Mouse (Mus musculus): Measurements from ENCODE around the gene Adcy5.

Adcy5 gene

DNA sequence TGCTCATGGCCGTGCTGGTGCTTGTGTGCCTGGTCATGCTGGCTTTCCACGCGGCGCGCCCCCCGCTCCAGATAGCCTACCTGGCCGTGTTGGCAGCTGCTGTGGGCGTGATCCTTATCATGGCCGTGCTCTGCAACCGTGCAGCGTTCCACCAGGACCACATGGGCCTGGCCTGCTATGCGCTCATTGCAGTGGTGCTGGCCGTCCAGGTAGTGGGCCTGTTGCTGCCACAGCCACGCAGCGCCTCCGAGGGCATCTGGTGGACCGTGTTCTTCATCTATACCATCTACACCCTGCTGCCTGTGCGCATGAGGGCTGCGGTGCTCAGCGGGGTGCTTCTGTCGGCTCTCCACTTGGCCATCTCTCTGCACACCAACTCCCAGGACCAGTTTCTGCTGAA is 2.2 kb downstream of the Adcy5 start:
- DNase-seq: no peak

DNA sequence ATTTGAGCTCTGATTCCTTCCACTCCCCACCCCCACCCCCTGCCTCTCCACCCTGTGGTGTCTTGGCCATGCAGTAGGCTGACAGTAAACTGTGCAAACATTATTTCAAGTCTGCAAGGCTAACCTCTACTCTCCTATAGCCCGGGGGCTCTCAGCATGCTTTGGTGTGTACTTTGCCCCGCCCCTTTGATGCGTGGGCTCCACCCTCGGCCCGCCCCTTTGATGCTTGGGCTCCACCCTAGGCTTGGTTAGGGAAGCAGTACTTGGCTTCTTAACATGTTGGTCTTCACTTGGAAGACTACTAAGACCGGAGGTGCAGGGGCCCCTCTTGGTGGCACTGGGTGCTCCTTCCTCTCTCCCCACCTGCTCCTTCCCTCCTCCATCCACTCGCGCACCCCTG is 4.9 kb downstream of the Adcy5 start:
- DNase-seq: no peak

DNA sequence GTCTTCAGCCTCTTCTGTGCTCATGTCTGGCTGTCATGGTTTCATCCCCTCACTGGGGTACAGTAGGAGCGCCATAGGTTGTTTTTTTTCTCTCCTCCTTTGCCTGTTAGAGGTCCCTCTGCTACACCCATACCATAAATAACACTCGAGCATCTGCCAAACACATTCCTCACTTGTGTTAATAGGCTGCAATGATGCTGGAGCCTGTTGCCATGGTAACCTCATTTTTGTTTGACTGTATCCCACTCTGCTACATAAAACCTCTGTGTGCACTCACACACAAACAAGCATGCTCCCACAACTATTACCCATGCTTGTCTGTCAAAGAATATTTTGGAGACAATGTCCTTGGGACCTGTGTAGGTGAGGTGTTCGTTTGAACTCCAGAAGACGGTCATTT is 5.3 kb downstream of the Adcy5 start:
- DNase-seq: no peak

DNA sequence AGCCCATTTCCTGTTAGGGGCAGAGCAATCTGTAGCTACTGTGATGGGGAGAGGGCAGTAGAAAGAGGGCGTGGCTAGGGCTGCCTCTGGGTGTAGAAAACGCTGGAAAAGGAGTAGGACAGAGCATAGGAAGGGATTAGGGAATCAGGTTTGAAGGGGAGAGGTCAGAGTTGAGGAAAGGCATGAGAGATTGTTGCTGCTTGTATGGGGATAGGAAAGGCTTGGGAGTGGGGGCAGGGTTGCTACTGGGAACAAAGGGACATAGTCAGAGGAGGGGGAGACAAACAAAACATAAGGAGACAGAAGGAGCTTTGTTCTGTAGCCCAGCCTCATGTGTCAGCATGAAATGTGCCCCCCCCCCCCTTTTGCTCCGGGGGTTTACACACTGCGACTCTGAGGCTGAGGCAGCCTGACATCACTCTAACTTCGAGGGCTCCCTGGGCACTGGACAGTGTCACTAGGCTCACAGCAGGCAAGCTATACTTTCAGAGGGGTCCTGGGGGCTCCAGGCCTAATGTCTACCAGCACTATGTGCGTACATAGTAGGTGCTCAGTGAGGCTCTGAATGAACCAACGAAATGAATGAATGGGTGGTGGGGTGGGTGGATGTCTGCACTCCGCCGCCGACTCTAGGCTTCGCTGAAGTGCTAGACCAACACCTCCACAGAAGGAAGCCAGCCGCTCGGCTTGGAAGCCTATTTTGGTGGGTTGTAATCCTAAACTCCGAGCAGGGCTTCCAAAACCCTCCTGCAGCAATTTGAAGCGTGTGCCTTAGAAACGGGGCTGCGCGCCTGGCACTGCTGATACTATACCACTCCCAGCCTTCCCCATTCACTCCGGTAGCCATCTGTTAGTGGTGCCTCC is 9.9 kb downstream of the Adcy5 start:
- no peak for DNase-seq

DNA sequence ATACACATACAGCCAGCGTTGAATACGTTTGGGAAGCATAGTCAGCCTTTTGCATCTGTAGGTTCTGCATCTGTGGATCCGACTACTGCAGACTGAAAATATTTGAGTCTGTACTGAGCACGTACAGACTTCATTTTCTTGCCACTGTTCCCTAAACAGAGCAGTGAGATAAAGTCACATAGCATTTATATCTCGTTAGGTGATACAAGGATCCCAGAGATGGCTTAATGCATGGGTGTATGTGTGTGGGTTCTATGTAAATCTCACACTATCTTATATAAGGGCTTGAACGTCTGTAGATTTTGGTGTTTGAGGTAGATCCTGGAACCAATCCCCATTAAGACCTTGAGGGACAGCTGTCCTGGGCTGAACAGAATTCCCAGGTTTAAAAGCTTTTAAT is 10.7 kb downstream of the Adcy5 start:
- DNase-seq: no peak

DNA sequence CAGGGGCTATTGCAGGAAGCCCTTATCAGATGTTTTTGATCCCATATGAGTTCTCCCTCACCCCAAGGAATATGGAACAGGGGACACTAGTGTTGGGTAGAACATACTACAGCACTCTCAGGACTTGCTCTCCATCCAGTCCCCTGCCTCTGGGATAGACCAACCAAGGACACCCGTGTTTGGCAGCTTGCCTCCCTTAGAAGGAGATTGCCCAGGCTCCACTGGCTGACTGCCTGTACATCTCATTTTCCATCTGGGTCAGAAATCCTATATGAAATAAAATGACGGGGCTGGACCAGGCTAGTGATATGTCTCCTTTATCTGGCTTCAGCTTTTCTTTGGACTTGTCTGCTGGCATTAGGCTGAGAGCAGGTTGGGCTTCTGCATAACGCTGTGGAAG is 11.1 kb downstream of the Adcy5 start:
- DNase-seq: no peak

DNA sequence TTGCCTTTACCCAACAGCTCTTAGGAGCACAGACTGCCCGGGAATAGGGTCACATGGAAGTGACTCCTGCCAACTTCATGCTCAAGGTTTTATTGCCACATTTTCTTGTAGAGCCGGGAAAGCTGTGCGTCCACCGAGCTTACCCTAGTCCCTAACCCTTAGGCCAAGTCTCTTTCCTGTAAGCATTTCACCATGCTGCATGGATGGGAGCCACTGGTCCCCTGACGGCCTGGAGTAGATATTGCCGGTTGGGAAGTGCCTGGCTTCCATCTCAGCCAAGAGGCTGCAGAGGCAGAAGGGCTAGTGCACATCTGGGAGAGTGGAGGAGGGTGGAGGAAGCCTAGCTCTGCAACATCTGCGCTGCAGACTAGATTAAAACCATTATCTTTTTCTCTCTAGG is 14.8 kb downstream of the Adcy5 start:
- no peak for DNase-seq

DNA sequence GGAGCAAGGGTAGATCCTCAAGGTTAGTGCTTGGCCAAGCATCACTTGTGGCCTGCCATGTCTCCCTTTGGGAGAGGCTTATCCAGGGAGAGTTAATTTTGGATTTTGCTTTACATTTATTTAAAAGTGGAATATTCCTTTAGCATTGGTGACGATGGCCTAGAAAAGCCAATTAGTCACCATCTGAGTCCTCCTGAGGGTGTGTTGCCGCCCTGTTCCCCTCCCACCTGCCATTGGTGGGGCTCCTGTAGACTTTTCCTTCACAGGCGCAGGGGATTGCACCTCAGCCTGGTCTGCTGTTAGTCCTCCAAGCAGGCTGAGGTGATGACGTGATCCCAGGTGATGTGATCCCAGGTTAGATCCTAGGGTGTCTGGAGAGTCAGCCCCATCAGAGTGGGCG is 17.5 kb downstream of the Adcy5 start:
- no peak for DNase-seq

DNA sequence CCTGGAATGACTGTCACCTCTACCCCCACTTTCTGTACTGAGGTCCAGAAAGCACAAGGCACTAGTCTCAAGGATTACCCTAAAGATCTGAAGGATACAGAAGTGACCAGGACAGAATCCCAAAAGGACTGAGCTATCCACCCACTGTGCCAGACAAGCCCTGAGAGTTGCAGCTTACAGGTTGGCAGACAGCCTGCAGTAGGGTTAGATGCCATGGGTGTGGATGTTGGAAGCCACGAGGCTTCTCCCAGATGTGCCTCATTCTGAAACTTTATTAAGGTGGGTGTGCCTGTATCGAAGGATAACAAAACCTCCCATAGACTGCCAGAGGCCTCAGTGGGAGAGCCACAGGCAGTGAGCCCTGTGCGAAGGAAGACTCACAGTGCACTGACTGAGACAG is 23.8 kb downstream of the Adcy5 start:
- DNase-seq: no peak

DNA sequence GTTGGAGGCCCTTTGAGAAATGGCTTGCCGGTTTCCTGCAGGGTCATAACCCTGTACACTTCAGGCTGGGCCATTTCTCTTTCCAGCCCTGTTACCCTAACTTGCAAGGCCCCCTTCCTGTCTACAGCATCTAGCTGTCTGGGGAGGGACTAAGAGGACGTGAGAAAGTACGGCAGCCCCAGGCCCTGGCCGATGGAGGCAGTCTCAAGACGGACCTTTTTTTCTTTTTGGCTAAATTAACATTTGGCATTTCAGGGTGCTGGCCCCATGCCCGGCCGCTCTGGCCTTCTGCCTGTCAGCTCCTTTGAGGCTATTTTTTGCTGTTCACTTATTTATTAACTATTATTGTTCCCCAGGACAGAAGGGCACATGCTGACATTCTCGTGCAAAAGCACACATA is 24.4 kb downstream of the Adcy5 start:
- peak; percentile 61 to 90 for DNase-seq

DNA sequence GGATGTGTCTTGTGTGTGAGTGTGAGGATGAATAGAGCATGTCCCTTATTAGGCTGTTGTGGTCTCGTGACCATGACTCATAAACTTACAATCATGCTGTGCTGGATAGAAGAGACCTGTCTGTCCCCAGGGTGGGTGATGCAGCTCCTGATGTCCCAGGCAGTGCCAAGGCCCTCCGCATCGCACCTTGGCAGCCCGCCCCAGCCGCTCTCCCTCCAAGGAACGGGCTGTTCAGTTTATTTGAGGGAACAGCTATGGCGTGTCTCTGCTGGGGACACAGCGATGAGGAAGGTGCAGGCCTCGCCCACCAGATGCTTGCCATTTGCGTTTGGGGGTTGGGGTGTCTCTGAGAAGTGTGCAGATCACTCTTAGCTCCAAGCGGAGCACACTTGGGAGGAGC is 28.5 kb downstream of the Adcy5 start:
- no peak for DNase-seq

DNA sequence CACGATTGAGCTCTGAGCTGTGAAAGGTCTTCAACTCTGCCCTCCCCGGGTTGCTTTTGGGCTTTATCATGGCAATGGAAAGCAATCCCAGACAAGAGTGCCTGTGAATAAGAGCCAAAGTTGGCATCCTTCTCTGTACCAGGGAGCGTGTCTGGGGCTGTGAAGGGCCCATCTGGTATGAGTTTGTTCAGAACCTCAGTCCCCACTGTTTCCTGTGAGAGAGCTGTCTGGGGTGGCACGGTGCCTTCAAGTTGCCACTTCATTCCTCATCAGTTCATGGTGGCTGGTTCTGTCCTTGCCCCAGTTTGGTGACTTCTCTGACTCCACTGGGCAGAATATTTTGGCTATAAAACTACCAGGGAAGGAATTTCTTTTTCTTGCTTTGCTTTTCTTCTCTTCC is 33.4 kb downstream of the Adcy5 start:
- no peak for DNase-seq

DNA sequence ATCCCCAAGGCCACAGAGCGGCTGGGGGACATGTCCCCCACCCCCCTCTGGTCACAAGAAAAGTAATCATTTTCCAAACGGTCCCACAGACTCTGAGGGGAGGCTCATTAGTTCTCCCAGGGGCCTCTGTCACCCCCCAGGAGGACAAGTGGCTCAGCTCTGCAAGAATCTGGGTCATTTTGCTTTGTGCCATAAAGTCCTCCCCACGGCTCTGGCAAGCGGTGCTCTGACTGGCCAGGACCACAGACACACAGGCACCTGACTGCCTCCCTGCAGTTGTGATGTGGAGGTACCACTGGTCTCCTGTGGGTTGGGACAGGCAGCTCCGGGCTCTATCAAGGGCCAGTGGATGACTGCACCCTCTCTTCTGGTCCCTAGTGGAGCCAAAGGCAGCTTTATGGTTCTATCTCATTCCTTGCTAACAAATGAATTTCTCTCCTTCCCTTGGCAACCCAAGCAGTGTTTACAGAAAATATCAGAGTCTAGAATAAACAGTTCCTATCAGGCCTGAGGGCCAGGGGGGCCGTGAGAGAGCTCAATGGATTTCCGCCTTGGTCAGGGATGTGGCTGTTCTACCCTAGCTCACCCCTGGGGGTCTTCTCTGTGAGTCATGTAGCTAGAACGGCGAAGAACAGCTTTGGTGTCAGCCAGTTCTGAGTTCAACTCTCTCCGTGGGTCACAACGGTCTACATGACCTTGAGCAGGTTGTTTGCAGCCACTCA is 34.9 kb downstream of the Adcy5 start:
- DNase-seq: no peak

DNA sequence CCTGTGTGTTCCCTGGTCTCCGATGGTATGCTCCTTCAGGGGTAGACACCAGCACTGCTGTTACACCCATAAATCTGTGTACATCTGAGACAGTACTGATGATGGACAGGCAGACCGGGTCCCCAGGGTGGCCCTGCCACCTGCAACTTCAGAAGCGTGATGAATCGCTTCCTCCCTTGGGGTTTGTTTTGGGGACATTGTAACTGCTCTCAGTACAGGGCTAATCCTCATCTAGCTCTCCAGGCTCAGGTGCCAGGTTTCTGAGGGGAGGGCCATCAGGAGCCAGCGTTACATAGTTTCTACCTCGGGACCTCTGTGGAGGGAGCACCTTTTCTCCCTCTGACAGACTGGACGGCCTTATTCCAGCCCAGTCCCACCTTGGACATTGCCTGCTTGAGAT is 36.1 kb downstream of the Adcy5 start:
- DNase-seq: no peak

DNA sequence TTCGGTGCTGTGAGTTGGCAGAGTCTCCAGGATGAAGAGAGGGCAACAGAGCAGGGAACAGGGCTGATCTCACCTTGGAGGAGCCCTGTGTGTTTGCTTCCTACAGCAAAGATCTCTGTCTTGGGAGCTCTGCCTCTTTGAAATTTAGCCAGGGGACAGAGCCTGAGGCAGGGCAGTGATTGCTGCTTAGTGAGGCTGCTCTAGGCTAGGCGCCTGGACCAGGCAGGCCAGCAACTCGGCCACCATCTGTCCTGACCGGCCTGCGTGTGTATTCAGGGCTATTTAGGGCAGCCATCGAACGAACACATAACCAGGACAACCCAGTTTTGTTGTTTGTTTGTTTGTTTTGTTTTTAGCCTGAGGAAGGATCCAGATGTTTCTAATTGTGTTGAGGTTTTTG is 36.6 kb downstream of the Adcy5 start:
- DNase-seq: no peak

DNA sequence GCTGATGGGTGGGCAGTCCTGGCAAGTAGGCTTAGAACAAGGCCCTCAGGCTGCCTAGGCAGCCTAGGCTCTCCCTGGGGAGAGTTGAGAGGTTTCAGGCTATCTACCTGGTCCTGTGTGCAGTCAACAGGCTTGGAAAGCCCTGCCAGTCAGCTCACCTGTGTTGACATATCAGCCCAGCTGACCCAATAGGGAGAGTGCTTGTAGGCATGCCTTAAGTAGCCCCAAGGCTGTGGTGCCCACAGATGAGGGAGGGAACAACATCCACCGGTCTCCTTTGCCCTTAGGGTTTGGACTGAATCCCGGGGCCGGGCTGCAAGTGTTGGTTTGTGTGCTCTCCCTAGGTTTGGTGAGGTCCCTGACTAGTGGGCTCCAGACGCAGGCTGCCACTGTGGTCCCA is 37.8 kb downstream of the Adcy5 start:
- DNase-seq: peak in 1 of 2 experiments; percentile 19

DNA sequence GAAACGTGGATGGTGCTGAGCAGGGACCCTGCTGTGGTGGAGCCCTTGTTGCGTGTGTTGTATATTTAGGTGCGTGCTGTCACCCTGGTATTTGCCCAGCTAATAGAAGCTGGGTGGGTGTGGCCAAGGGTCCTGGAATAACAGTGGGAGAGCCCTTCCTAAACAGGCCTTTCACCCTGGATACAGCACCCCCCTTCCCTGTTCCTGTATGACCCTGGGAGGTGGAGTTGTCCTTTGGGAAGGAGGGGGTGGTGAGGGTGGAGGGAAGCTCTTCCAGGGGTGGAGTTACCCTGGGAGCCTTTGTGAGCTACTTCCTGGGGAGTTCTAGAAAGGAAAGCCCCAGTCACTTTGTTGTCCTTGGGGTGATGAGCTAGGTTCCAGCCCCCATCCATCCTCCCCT is 38.7 kb downstream of the Adcy5 start:
- DNase-seq: no peak

DNA sequence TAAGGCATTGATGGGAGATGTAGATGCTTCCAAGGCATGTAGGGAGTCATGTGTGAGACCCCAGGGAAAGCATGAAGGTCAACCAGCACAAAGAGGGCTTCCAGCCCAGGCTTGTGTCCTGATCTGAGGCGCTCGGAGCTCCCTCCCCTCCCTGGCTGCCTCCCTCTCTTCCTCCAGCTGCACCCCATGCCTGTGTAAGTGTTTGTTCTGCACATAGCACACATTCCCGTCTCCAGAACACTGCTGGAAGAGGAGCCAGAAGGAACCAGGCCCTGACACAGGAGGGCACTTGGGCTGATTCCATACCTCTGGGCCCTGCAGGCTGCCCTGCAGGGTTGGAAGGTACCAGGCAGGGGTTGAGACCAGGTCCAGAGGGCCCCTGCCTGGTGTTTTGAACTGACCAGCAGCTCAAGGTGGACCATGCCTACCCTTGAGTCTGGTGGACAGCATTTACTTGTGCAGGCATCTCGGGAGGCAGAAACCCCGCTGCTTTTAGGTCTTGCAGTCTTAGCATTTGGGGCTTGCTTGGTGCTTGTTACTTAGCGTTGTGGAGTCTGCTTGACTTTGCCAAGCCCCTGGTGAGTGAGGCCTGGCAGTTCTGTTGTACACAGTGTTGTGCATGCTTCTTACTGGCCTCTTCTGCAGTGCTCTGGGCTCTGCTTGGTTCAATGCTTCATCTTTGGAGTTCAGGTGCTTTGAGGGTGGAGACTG is 45.2 kb downstream of the Adcy5 start:
- DNase-seq: peak in 1 of 2 experiments; percentile 14

DNA sequence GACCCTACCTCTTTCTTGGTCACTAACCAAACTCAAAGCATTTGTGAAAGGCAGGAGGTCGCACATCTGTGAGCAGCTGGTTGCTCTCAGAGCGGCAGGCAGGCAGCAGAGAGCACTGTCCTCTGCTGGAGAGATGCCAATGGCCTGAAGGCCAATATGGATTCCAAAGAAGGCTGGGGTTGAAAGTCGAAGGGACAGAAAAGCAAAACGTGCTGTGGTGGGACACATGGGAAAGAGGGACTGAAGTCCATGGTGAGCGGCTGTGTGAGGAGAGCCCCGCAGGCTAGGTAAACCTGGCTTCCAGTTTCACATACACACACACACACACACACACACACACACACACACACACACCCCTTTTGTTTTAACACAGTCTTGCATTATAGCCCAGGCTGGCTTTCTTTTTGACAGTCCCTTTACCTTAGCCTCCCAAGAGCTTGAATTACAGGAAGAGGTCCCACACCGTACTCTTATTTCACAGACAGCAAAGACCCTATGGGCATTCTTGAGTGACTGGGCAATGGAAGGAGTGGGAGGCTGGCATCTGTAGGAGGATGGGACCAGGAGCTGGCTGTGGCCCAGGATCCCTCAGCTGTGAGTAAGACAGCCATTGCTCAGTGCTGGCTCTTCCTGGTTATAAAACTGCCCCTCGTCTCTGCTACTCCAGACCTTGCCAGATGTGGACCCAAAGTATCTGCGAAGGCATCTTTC is 45.9 kb downstream of the Adcy5 start:
- peak; percentile 23 to 27 for DNase-seq

DNA sequence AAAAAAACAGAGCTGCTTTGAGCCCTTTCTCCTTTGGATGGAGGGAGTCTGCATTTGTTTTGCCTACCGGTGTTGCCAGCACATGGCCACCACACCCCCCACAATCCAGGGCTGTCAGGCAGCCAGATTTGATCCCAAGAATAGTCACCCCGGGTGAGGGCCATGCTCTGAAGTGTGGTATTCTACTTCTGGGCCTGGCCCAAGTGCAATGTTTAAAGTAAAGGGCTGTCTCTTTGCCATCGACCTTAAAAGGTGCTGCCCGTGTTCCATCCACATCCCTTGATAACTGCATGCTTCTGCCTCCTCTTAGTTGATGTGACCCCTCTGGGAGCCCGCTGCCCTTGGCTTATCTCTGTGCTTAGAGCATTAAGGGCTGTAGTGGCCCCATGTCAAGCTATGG is 46.6 kb downstream of the Adcy5 start:
- no peak for DNase-seq

DNA sequence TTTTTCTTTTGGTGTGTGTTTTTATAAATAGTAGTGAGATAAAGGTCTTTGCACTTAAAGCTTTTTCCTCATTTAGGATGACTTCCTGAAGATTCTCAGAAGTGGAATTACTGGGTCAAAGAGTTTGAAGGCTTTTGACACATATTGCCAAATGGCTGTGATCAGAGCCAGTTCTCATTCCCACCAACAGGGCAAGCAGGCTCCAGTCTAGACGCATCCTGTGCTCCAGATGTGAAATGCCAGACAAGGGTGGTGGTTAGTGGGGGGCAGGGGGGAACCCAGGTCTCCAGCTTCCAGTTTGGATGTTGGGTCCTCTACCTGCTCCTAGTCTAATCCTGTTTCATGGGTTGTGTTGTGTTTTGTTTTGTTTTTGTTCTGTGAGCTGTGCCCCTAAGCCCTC is 48.8 kb downstream of the Adcy5 start:
- no peak for DNase-seq

DNA sequence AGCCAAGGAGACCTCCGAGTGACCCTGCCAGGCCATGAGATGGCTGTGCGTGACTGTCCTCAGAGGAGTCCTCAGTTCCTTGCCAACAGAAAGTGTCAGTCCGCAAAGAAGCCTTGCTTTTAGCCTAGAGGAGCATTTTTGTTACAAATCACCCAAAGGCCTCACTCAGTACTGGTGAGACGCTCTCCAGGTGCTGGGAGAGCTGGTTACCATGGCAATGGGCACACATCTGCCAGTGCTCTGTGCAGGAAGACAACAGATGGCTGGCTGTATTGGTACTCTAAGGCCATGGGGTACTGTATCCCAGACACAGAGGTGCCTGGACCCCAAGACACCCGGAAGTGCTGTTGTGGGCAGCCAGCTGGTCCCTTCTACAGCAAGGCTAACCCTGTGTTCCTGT is 51.0 kb downstream of the Adcy5 start:
- DNase-seq: no peak

DNA sequence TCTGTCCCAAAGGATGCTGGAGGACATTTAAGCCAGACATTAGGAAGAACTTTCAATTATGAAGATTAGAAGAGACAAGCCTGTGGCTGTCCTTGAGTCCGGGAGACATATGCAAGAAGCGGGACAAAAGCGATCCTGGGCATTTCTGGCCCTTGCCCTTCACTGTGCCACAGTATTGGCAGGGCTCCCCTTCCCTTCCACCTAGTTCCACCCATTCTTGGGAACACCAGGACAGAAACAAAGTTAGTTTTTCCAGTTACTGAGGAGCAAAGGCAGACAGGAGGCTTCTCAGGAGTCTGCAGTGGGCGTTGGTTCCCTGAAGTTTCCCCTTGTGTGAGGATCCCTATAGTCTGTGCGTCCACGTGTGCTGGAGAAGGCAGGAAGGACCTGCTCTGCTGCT is 51.7 kb downstream of the Adcy5 start:
- DNase-seq: no peak

All from kidney, adult 8-10 months (tissue).